14 mouse cellular contexts compared by ENCODE assay signal in the genomic region with DNA sequence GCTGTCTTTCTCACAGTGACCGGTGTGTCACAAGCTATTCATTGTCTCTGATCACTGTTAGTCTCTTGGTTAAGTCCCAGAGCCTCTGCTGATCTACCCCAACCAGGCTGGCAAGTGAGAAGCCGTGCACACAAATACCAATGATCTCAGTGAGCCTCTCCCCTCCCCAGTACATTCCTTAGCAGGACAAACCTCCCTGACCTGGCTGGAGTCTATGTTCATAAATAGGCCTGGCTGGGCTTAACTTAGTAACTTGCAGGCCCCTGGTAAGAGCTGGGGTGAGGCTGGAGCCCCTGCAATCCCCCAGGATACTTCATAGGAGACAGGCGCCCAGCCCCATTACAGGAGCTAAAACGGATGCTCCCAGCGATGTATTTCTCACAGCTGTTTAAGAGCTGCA.
DNase-seq lines count a peak whose midpoint lies in the region; ATAC-seq lines count a peak whose summit lies in the region.
"Had no signal": no experiment of that assay in that cellular context is flagged by ENCODE, and none has a peak within 500 bp of the region (broad histone marks: within the 10 kb centered on the region; RNA-seq: fewer than 3 reads in every experiment).

No protein-coding gene starts in this region.

- ATAC-seq in kidney, embryonic 14.5 days (ENCODE audit: low FRiP score, low TSS enrichment), result no peak
- peak; percentile 81 for ATAC-seq in heart, embryonic 12.5 days (ENCODE audit: insufficient number of reproducible peaks, low FRiP score)
- peak; percentile 30; the same call in 1 of the 2 replicates for ATAC-seq in limb, embryonic 15.5 days (ENCODE audit: insufficient number of reproducible peaks, low FRiP score, low TSS enrichment, low read depth)
- ATAC-seq: forebrain, embryonic 13.5 days; hindbrain, embryonic 16.5 days; midbrain, embryonic 15.5 days had no signal

- no peak overlapping the region for H3K9ac ChIP-seq in kidney, embryonic 14.5 days (ENCODE audit: low read depth, low read length)
- H3K9ac ChIP-seq in heart, embryonic 12.5 days, result peak overlapping the region; percentile 32; the same call in 1 of the 2 replicates
- H3K9ac ChIP-seq in limb, embryonic 15.5 days, result no peak overlapping the region
- H3K9ac ChIP-seq: forebrain, embryonic 13.5 days; midbrain, embryonic 15.5 days had no signal

- WGBS in kidney, embryonic 14.5 days, result 72% methylated on average over 5 of the region's 5 CpGs
- WGBS in heart, embryonic 12.5 days, result 39% methylated on average over 5 of the region's 5 CpGs
- 70% methylated on average over 5 of the region's 5 CpGs for WGBS in limb, embryonic 15.5 days

- no peak overlapping the region for H3K4me2 ChIP-seq in kidney, embryonic 14.5 days (replicated peaks; ENCODE audit: low read depth, low read length)
- peak overlapping the region; percentile 46 for H3K4me2 ChIP-seq in heart, embryonic 12.5 days
- no peak overlapping the region for H3K4me2 ChIP-seq in limb, embryonic 15.5 days
- H3K4me2 ChIP-seq: forebrain, embryonic 13.5 days; midbrain, embryonic 15.5 days had no signal

- no peaks in the 10 kb centered on the region for H3K27me3 ChIP-seq in kidney, embryonic 14.5 days (ENCODE audit: control insufficient read depth, insufficient read depth, low read length)
- H3K27me3 ChIP-seq in heart, embryonic 12.5 days (replicated peaks), result no peaks in the 10 kb centered on the region
- no peaks in the 10 kb centered on the region for H3K27me3 ChIP-seq in limb, embryonic 15.5 days
- H3K27me3 ChIP-seq: forebrain, embryonic 13.5 days; midbrain, embryonic 15.5 days had no signal

- no peak overlapping the region for H3K27ac ChIP-seq in kidney, embryonic 14.5 days (ENCODE audit: low read depth, low read length)
- peak overlapping the region; percentile 96 for H3K27ac ChIP-seq in heart, embryonic 12.5 days (ENCODE audit: poor library complexity, severe bottlenecking)
- H3K27ac ChIP-seq in limb, embryonic 15.5 days, result no peak overlapping the region
- H3K27ac ChIP-seq: forebrain, embryonic 13.5 days; midbrain, embryonic 15.5 days had no signal

- DNase-seq in kidney, postnatal 14 days, result peak; percentile 20
- peak; percentile 73 for DNase-seq in gastrocnemius, postnatal 25 days
- DNase-seq in right cerebral cortex, postnatal 25 days, result no peak
- DNase-seq in frontal cortex, postnatal 14 days (ENCODE audit: low spot score in 2 of 2), result no peak
- DNase-seq: adrenal gland, postnatal 14 days; cerebellum, postnatal 10 days; kidney, adult 8-10 months; thymus, postnatal 36 days had no signal

- H3K9me3 ChIP-seq in kidney, embryonic 14.5 days (ENCODE audit: control insufficient read depth, low read length), result no peaks in the 10 kb centered on the region
- H3K9me3 ChIP-seq in heart, embryonic 12.5 days (replicated peaks), result no peaks in the 10 kb centered on the region
- no peaks in the 10 kb centered on the region for H3K9me3 ChIP-seq in limb, embryonic 15.5 days
- H3K9me3 ChIP-seq: forebrain, embryonic 13.5 days; midbrain, embryonic 15.5 days had no signal

- no peaks in the 10 kb centered on the region for H3K36me3 ChIP-seq in kidney, embryonic 14.5 days (ENCODE audit: control insufficient read depth, insufficient read depth, low read length)
- no peaks in the 10 kb centered on the region for H3K36me3 ChIP-seq in heart, embryonic 12.5 days
- H3K36me3 ChIP-seq in limb, embryonic 15.5 days, result no peaks in the 10 kb centered on the region
- H3K36me3 ChIP-seq: midbrain, embryonic 15.5 days had no signal

- H3K4me3 ChIP-seq in kidney, embryonic 14.5 days (ENCODE audit: low read length), result no peak overlapping the region
- no peak overlapping the region for H3K4me3 ChIP-seq in heart, embryonic 12.5 days
- H3K4me3 ChIP-seq in limb, embryonic 15.5 days, result no peak overlapping the region
- H3K4me3 ChIP-seq: forebrain, embryonic 13.5 days; midbrain, embryonic 15.5 days had no signal

- 0 out of 2 replicates have a peak, but pooled peaks cover 3% of the 10 kb centered on the region for H3K4me1 ChIP-seq in kidney, embryonic 14.5 days (ENCODE audit: control insufficient read depth, insufficient read depth, low read length)
- peaks cover 65% of the 10 kb centered on the region for H3K4me1 ChIP-seq in heart, embryonic 12.5 days (replicated peaks)
- H3K4me1 ChIP-seq in limb, embryonic 15.5 days, result peaks cover 4% of the 10 kb centered on the region; the same call in 1 of the 2 replicates
- H3K4me1 ChIP-seq: forebrain, embryonic 13.5 days; midbrain, embryonic 15.5 days had no signal

Comparison
In these comparisons a context has a peak if more than half of its experiments do, and no peak if none do; other contexts are left out.
1. DNase-seq: peak in kidney, postnatal 14 days (single experiment) and gastrocnemius, postnatal 25 days (single experiment); none in right cerebral cortex, postnatal 25 days (single experiment) and frontal cortex, postnatal 14 days (0 of 2).